16 mouse cellular contexts compared by ENCODE assay signal in genomic region chr7:29480183-29480582, GRCm38 (mm10). TPM values are rescaled to one million over a fixed set of nuclear protein-coding genes. Genes with fewer than 3 reads are reported as not detected.
DNase-seq lines count a peak whose midpoint lies in the region; ATAC-seq lines count a peak whose summit lies in the region.
"Had no signal": no experiment of that assay in that cellular context is flagged by ENCODE, and none has a peak within 500 bp of the region (broad histone marks: within the 10 kb centered on the region; RNA-seq: fewer than 3 reads in every experiment).

No protein-coding gene starts in this region.

- no peak overlapping the region for H3K4me2 ChIP-seq in hindbrain, embryonic 14.5 days (replicated peaks)
- no peak overlapping the region for H3K4me2 ChIP-seq in hindbrain, embryonic 11.5 days (replicated peaks; ENCODE audit: low read depth, low read length)
- peak overlapping the region; percentile 58 for H3K4me2 ChIP-seq in limb, embryonic 13.5 days (replicated peaks)
- H3K4me2 ChIP-seq in midbrain, embryonic 13.5 days (replicated peaks): no peak overlapping the region
- H3K4me2 ChIP-seq: liver, embryonic 15.5 days; midbrain, embryonic 12.5 days had no signal

- DNase-seq in hindbrain, embryonic 14.5 days (ENCODE audit: low spot score): no peak
- no peak for DNase-seq in hindbrain, embryonic 11.5 days (ENCODE audit: low spot score)
- DNase-seq in cerebellum, adult 9-11 months: peak; percentile 64
- no peak for DNase-seq in embryonic facial prominence, embryonic 10.5 days (ENCODE audit: low spot score)
- no peak for DNase-seq in left cerebral cortex, postnatal 14 days (ENCODE audit: low spot score in 2 of 2)
- DNase-seq: embryo, embryonic 11 days; gastrocnemius, postnatal 14 days; heart, postnatal 36 days; layer of hippocampus, adult 9-11 months; lung, postnatal 14 days had no signal

- H3K36me3 ChIP-seq in hindbrain, embryonic 14.5 days (replicated peaks; ENCODE audit: control insufficient read depth, insufficient read depth): no peaks in the 10 kb centered on the region
- no peaks in the 10 kb centered on the region for H3K36me3 ChIP-seq in hindbrain, embryonic 11.5 days (ENCODE audit: control insufficient read depth, insufficient read depth, low read length)
- H3K36me3 ChIP-seq in embryonic facial prominence, embryonic 10.5 days (replicated peaks): no peaks in the 10 kb centered on the region
- no peaks in the 10 kb centered on the region for H3K36me3 ChIP-seq in limb, embryonic 13.5 days
- H3K36me3 ChIP-seq in midbrain, embryonic 13.5 days: no peaks in the 10 kb centered on the region
- H3K36me3 ChIP-seq: heart, embryonic 10.5 days; liver, embryonic 15.5 days; midbrain, embryonic 12.5 days had no signal

- peak overlapping the region; percentile 14; the same call in 1 of the 2 replicates for H3K27ac ChIP-seq in hindbrain, embryonic 14.5 days
- no peak overlapping the region for H3K27ac ChIP-seq in hindbrain, embryonic 11.5 days (ENCODE audit: low read depth, low read length)
- 0 out of 2 replicates have a peak overlapping the region, but pooled peaks have one; percentile 65 for H3K27ac ChIP-seq in embryonic facial prominence, embryonic 10.5 days (replicated peaks)
- H3K27ac ChIP-seq in limb, embryonic 13.5 days: peak overlapping the region; percentile 84; the same call in 1 of the 2 replicates
- no peak overlapping the region for H3K27ac ChIP-seq in midbrain, embryonic 13.5 days
- H3K27ac ChIP-seq: heart, embryonic 10.5 days; liver, embryonic 15.5 days had no signal

- WGBS in hindbrain, embryonic 14.5 days: 78% methylated on average over 4 of the region's 4 CpGs
- 81% methylated on average over 4 of the region's 4 CpGs for WGBS in hindbrain, embryonic 11.5 days
- WGBS in embryonic facial prominence, embryonic 10.5 days: 83% methylated on average over 4 of the region's 4 CpGs
- 57% methylated on average over 4 of the region's 4 CpGs for WGBS in limb, embryonic 13.5 days
- 84% methylated on average over 4 of the region's 4 CpGs for WGBS in midbrain, embryonic 13.5 days

- H3K9me3 ChIP-seq in hindbrain, embryonic 14.5 days (ENCODE audit: control insufficient read depth, low read length): no peaks in the 10 kb centered on the region
- H3K9me3 ChIP-seq in hindbrain, embryonic 11.5 days (ENCODE audit: control insufficient read depth, low read length): no peaks in the 10 kb centered on the region
- H3K9me3 ChIP-seq in embryonic facial prominence, embryonic 10.5 days: no peaks in the 10 kb centered on the region
- H3K9me3 ChIP-seq in limb, embryonic 13.5 days: no peaks in the 10 kb centered on the region
- H3K9me3 ChIP-seq in midbrain, embryonic 13.5 days: no peaks in the 10 kb centered on the region
- H3K9me3 ChIP-seq: heart, embryonic 10.5 days; liver, embryonic 15.5 days; midbrain, embryonic 12.5 days had no signal

- no peak overlapping the region for H3K4me3 ChIP-seq in hindbrain, embryonic 14.5 days (replicated peaks; ENCODE audit: low read length)
- H3K4me3 ChIP-seq in hindbrain, embryonic 11.5 days (ENCODE audit: low read depth, low read length): no peak overlapping the region; the same call in 1 of the 2 replicates
- no peak overlapping the region for H3K4me3 ChIP-seq in embryonic facial prominence, embryonic 10.5 days
- H3K4me3 ChIP-seq in limb, embryonic 13.5 days: no peak overlapping the region
- H3K4me3 ChIP-seq in midbrain, embryonic 13.5 days (replicated peaks): no peak overlapping the region
- H3K4me3 ChIP-seq: heart, embryonic 10.5 days; liver, embryonic 15.5 days; midbrain, embryonic 12.5 days had no signal

- H3K4me1 ChIP-seq in hindbrain, embryonic 14.5 days (replicated peaks; ENCODE audit: control insufficient read depth, insufficient read depth, low read length): peaks cover 22% of the 10 kb centered on the region
- no peaks in the 10 kb centered on the region for H3K4me1 ChIP-seq in hindbrain, embryonic 11.5 days (replicated peaks; ENCODE audit: control insufficient read depth, insufficient read depth, low read length)
- peaks cover 39% of the 10 kb centered on the region for H3K4me1 ChIP-seq in embryonic facial prominence, embryonic 10.5 days
- H3K4me1 ChIP-seq in limb, embryonic 13.5 days: peaks cover 72% of the 10 kb centered on the region
- peaks cover 26% of the 10 kb centered on the region for H3K4me1 ChIP-seq in midbrain, embryonic 13.5 days (replicated peaks)
- H3K4me1 ChIP-seq: heart, embryonic 10.5 days; liver, embryonic 15.5 days had no signal

- no peaks in the 10 kb centered on the region for H3K27me3 ChIP-seq in hindbrain, embryonic 14.5 days (ENCODE audit: control insufficient read depth, insufficient read depth, low read length)
- no peaks in the 10 kb centered on the region for H3K27me3 ChIP-seq in hindbrain, embryonic 11.5 days (ENCODE audit: control insufficient read depth, insufficient read depth, low read length)
- H3K27me3 ChIP-seq in embryonic facial prominence, embryonic 10.5 days (replicated peaks; ENCODE audit: low read depth, poor library complexity, severe bottlenecking): no peaks in the 10 kb centered on the region
- H3K27me3 ChIP-seq in limb, embryonic 13.5 days: no peaks in the 10 kb centered on the region
- no peaks in the 10 kb centered on the region for H3K27me3 ChIP-seq in midbrain, embryonic 13.5 days
- H3K27me3 ChIP-seq: liver, embryonic 15.5 days; Patski had no signal

- H3K9ac ChIP-seq in hindbrain, embryonic 14.5 days: no peak overlapping the region
- H3K9ac ChIP-seq in hindbrain, embryonic 11.5 days (ENCODE audit: low read depth, low read length): no peak overlapping the region
- H3K9ac ChIP-seq in limb, embryonic 13.5 days: no peak overlapping the region
- H3K9ac ChIP-seq in midbrain, embryonic 13.5 days (replicated peaks): no peak overlapping the region
- H3K9ac ChIP-seq: liver, embryonic 15.5 days; midbrain, embryonic 12.5 days had no signal

- ATAC-seq in hindbrain, embryonic 14.5 days (ENCODE audit: low FRiP score): no peak
- no peak for ATAC-seq in hindbrain, embryonic 11.5 days (ENCODE audit: low FRiP score)
- no peak for ATAC-seq in limb, embryonic 13.5 days (ENCODE audit: low FRiP score, low read depth)
- ATAC-seq in midbrain, embryonic 13.5 days: no peak
- ATAC-seq: Patski had no signal

- intact Hi-C loops in left cerebral cortex, postnatal 14 days (cut with DNase I): no loop called here

RNA-seq across cellular contexts. Expression of gene Sipa1l3, which starts 38.3 kb away (rescaled TPM):
- polyA plus RNA-seq in hindbrain, embryonic 14.5 days (2014; fragmentation: Nextera tagmentation; extraction: Ambion mirVana): 18.8 and 21.4 TPM in 2 replicates
- polyA plus RNA-seq in hindbrain, embryonic 11.5 days (2014; fragmentation: Nextera tagmentation; extraction: Ambion mirVana): 6.1 and 11.2 TPM in 2 replicates
- polyA plus RNA-seq in embryonic facial prominence, embryonic 10.5 days (2016; fragmentation: Nextera tagmentation; extraction: Ambion mirVana): 9.2 and 10.5 TPM in 2 replicates
- 11.5 and 13.9 TPM in 2 replicates for polyA plus RNA-seq in limb, embryonic 13.5 days (2015; fragmentation: Nextera tagmentation; extraction: Ambion mirVana)
- 14.8 and 15.2 TPM in 2 replicates for polyA plus RNA-seq in midbrain, embryonic 13.5 days (2015; fragmentation: Nextera tagmentation; extraction: Ambion mirVana)
- total RNA-seq in left cerebral cortex, postnatal 14 days (2021): 10 to 100 TPM; 50.1 to 54.8 TPM

Comparison
In these comparisons a context has a peak if more than half of its experiments do, and no peak if none do; other contexts are left out.
1. H3K27ac ChIP-seq: peak in hindbrain, embryonic 14.5 days (single experiment), embryonic facial prominence, embryonic 10.5 days (single experiment) and limb, embryonic 13.5 days (single experiment); none in hindbrain, embryonic 11.5 days (single experiment) and midbrain, embryonic 13.5 days (single experiment).